Mouse (Mus musculus) testis, adult 2 months (tissue): ENCODE measurements around the gene Dnajc3.

ENCODE experiments used
- CTCF ChIP-seq: fragments of 200-500 bp; IDR thresholded peaks from 2 replicates; pipeline ENCODE4 v1.5.1; 2012; ENCODE audit warnings: low read depth, mild to moderate bottlenecking, inconsistent platforms, low read length, moderate library complexity; ENCODE audit not compliant: control insufficient read depth, insufficient read depth, insufficient replicate concordance
- POLR2A ChIP-seq: fragments of 200-500 bp; IDR thresholded peaks from 2 replicates; pipeline ENCODE4 v1.6.1; 2012; ENCODE audit warnings: low read depth, mild to moderate bottlenecking, inconsistent platforms, low read length, moderate library complexity; ENCODE audit not compliant: control insufficient read depth

DNA sequence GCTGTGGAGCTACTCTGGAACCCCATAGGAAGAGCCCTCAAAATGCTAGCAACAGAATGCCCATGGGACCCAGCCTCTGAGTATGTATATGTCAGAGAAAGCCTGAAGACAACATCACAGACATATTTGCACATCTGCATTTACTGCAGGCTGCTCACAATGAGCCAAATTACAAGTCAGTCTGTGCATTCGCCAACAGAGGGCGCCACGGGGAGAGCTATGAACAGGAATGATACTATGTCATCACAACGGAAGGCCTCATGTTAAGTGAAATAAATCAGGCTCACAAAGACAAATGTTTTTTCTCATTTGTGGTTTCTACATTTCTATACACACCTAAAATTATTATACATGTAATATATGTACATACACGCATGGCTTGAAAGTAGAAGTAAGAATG is 88.1 kb downstream of the Dnajc3 start:
- TF ChIP-seq CTCF (peak; percentile 20; the same call in 1 of the 2 replicates), POLR2A (no peak)
